Mouse (Mus musculus) lung, postnatal 0 days (tissue): ENCODE data around the gene Arhgap15.

Source experiments
- CTCF ChIP-seq: IDR thresholded peaks from 2 replicates; pipeline ENCODE4 v1.5.1; 2016; ENCODE audit warnings: antibody characterized with exemption, mild to moderate bottlenecking
- EP300 ChIP-seq: IDR thresholded peaks from 2 replicates; pipeline ENCODE4 v1.6.1; 2016; ENCODE audit warnings: antibody characterized with exemption, mild to moderate bottlenecking, control low read depth

DNA sequence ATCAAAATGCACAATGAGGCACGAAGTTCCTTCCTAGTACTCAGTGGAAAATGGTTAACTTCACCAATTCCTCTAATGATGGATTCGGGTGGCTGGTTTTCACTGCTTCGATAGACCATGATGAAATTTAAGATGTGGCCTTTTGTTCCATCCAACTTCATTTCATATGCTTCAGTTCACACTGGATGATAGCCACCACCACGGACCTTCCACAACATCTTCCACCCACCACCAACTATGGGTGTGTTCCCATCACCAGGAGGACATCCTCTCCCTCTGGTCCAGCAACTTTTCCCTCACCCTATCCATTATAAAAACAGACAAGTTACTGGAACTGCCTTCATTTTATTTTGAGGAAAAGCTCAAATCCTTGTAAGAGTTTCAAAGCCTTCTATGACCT, 506.7 kb downstream of the Arhgap15 start:
- TF ChIP-seq EP300 (no peak), CTCF (no peak)
